Mouse (Mus musculus): ENCODE results near the gene Olfr1030. TPM values are rescaled to one million over a fixed set of nuclear protein-coding genes. Genes with fewer than 3 reads are reported as not detected.
A peak's percentile ranks its signal among the peaks of the same experiment; 100 is the strongest.
"Not testable (repeated sequence)": the region's sequence is repeated elsewhere in the genome, so short reads cannot be mapped to it uniquely, and the experiment has no call there.

The Olfr1030 gene
- polyA plus RNA-seq (2015; fragmentation: Nextera tagmentation; extraction: Ambion mirVana): not detected in 2 replicates

- no peak for TF ChIP-seq CTCF (IDR thresholded peaks at IDR 0.05; ENCODE audit: low read depth)
- no peak for TF ChIP-seq EP300 (optimal IDR thresholded peaks at IDR 0.05)
- Histone ChIP-seq H3K4me1 (replicated peaks; ENCODE audit: control insufficient read depth, insufficient read depth) (no peaks in the 10 kb centered on the region), H3K4me2 (replicated peaks; ENCODE audit: low read depth) (no peak within 1 kb of the TSS), H3K9ac (ENCODE audit: low read length) (no peak within 1 kb of the TSS), H3K9me3 (ENCODE audit: control insufficient read depth, low read length) (no peaks in the 10 kb centered on the region), H3K36me3 (ENCODE audit: control insufficient read depth, insufficient read depth, low read length) (no peaks in the 10 kb centered on the region), H3K4me3 (ENCODE audit: low read depth, low read length) (no peak within 1 kb of the TSS), H3K27ac (replicated peaks) (no peak within 1 kb of the TSS), H3K27me3 (ENCODE audit: control insufficient read depth, insufficient read depth, low read length) (no peaks in the 10 kb centered on the region)
- no peak for DNase-seq (ENCODE audit: low spot score)
- WGBS: 66% methylated on average over 1 of the region's 1 CpGs
- no peak for ATAC-seq (ENCODE audit: low FRiP score, low TSS enrichment)
These were observed at the start of gene Olfr1030 for GRCm38 (mm10) chr2:85978976-85979375. Gene Olfr1030 (plus strand): TSS chr2:85979276.

DNA sequence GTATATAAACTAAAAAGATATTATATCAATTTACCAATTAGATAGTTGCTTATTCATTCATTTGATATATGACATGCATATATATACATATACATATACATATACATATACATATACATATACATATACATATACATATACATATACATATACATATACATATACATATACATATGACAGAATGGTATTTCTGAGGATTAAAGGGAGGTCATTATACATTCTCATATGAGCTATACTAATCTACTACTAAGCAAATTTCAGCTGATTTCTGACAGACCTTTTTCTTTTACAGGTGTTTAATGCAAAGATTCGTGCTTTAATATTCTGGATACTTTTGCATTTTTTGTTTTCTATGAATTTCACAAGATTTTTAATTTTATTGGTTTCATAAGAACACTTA, 28.9 kb upstream of the Olfr1030 start, which contains the start of gene Olfr1028:
Gene Olfr1028, plus strand, starts transcription at position 301 of the 400 bp plus-strand sequence.
- Histone ChIP-seq H3K4me2 (replicated peaks; ENCODE audit: low read depth) (no peak within 1 kb of the TSS), H3K4me1 (replicated peaks; ENCODE audit: control insufficient read depth, insufficient read depth) (no peaks in the 10 kb centered on the region), H3K27me3 (ENCODE audit: control insufficient read depth, insufficient read depth, low read length) (no peaks in the 10 kb centered on the region), H3K36me3 (ENCODE audit: control insufficient read depth, insufficient read depth, low read length) (no peaks in the 10 kb centered on the region), H3K4me3 (ENCODE audit: low read depth, low read length) (no peak within 1 kb of the TSS), H3K27ac (replicated peaks) (no peak within 1 kb of the TSS), H3K9me3 (ENCODE audit: control insufficient read depth, low read length) (no peaks in the 10 kb centered on the region), H3K9ac (ENCODE audit: low read length) (no peak within 1 kb of the TSS)
- ATAC-seq (ENCODE audit: low FRiP score, low TSS enrichment): no peak
- 76% methylated on average over 1 of the region's 1 CpGs for WGBS
- DNase-seq (ENCODE audit: low spot score): no peak
- no peak for TF ChIP-seq CTCF (IDR thresholded peaks at IDR 0.05; ENCODE audit: low read depth)

DNA sequence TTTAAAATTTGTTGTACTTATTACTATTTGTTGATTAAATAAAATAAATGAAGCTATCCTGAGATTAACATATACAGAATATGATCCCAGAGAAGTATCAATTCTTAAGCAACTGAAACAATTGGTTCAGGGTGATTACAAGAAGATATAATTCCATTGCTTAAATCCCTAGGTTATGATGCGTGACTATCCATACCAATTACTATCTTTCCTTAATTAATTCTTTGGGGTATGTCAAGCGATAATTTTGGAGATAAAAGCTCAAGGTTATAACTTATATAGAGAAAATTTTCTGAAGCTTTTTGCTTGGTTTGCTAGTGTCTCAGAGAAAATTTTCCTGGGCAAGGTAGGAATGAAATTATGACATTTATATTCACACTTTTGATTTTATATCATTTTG, 5.5 kb upstream of the Olfr1030 start, which contains the start of gene Olfr1029:
Gene Olfr1029, plus strand, starts transcription at position 301 of the 400 bp plus-strand sequence.
- no peaks in the 10 kb centered on the region for H3K36me3 ChIP-seq (ENCODE audit: control insufficient read depth, insufficient read depth, low read length)
- ATAC-seq (ENCODE audit: low FRiP score, low TSS enrichment) (no peak), DNase-seq (ENCODE audit: low spot score) (no peak)
- no peak within 1 kb of the TSS for H3K4me3 ChIP-seq (ENCODE audit: low read depth, low read length)
- no peaks in the 10 kb centered on the region for H3K27me3 ChIP-seq (ENCODE audit: control insufficient read depth, insufficient read depth, low read length)
- H3K4me1 ChIP-seq (replicated peaks; ENCODE audit: control insufficient read depth, insufficient read depth): no peaks in the 10 kb centered on the region
- H3K27ac ChIP-seq (replicated peaks): no peak within 1 kb of the TSS
- WGBS: 81% methylated on average over 2 of the region's 2 CpGs
- H3K9me3 ChIP-seq (ENCODE audit: control insufficient read depth, low read length): no peaks in the 10 kb centered on the region
- no peak within 1 kb of the TSS for H3K9ac ChIP-seq (ENCODE audit: low read length)
- no peak within 1 kb of the TSS for H3K4me2 ChIP-seq (replicated peaks; ENCODE audit: low read depth)
- TF ChIP-seq EP300 (optimal IDR thresholded peaks at IDR 0.05): no peak
- no peak for TF ChIP-seq CTCF (IDR thresholded peaks at IDR 0.05; ENCODE audit: low read depth)

GRCm38 (mm10) chr2:85990004-85990403, 10.9 kb downstream of the Olfr1030 start, which contains the start of gene Olfr1031:
Gene Olfr1031 (plus strand): TSS chr2:85990304.
- Histone ChIP-seq H3K9me3 (ENCODE audit: control insufficient read depth, low read length) (no peaks in the 10 kb centered on the region), H3K4me1 (replicated peaks; ENCODE audit: control insufficient read depth, insufficient read depth) (no peaks in the 10 kb centered on the region), H3K27me3 (ENCODE audit: control insufficient read depth, insufficient read depth, low read length) (no peaks in the 10 kb centered on the region), H3K36me3 (ENCODE audit: control insufficient read depth, insufficient read depth, low read length) (no peaks in the 10 kb centered on the region), H3K27ac (replicated peaks) (no peak within 1 kb of the TSS), H3K4me2 (replicated peaks; ENCODE audit: low read depth) (no peak within 1 kb of the TSS), H3K4me3 (ENCODE audit: low read depth, low read length) (no peak within 1 kb of the TSS), H3K9ac (ENCODE audit: low read length) (no peak within 1 kb of the TSS)
- DNase-seq (ENCODE audit: low spot score) (no peak), ATAC-seq (ENCODE audit: low FRiP score, low TSS enrichment) (no peak)
- WGBS: 58% methylated on average over 3 of the region's 3 CpGs
- TF ChIP-seq EP300 (optimal IDR thresholded peaks at IDR 0.05) (no peak), CTCF (IDR thresholded peaks at IDR 0.05; ENCODE audit: low read depth) (no peak)

DNA sequence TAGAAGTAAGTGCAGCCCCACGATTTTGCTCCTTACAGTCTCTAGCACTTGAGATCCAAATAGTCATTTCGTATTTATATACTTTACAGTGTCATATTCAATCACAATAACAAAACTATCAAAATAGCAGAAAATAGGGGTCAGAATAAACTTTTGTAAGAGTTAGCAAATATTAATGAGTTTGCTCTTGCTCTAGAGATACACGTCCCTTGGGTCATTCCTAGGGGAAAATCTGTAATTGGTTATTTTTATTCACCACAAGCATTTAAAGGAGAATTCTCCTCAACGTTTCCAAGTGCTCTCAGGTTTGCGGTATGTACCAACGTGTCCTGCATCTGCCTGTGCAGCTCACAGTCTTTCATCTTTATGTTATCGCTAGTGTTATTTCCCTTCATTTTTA, 26.2 kb downstream of the Olfr1030 start, which contains the start of gene Olfr1032:
Gene Olfr1032, plus strand, starts transcription at position 301 of the 400 bp plus-strand sequence.
- no peaks in the 10 kb centered on the region for H3K9me3 ChIP-seq (ENCODE audit: control insufficient read depth, low read length)
- H3K36me3 ChIP-seq (ENCODE audit: control insufficient read depth, insufficient read depth, low read length): no peaks in the 10 kb centered on the region
- no peak within 1 kb of the TSS for H3K4me3 ChIP-seq (ENCODE audit: low read depth, low read length)
- no peak for ATAC-seq (ENCODE audit: low FRiP score, low TSS enrichment)
- H3K9ac ChIP-seq (ENCODE audit: low read length): no peak within 1 kb of the TSS
- H3K27ac ChIP-seq (replicated peaks): no peak within 1 kb of the TSS
- DNase-seq (ENCODE audit: low spot score): no peak
- no peaks in the 10 kb centered on the region for H3K4me1 ChIP-seq (replicated peaks; ENCODE audit: control insufficient read depth, insufficient read depth)
- TF ChIP-seq CTCF (IDR thresholded peaks at IDR 0.05; ENCODE audit: low read depth) (no peak), EP300 (optimal IDR thresholded peaks at IDR 0.05) (no peak)
- H3K4me2 ChIP-seq (replicated peaks; ENCODE audit: low read depth): no peak within 1 kb of the TSS
- H3K27me3 ChIP-seq (ENCODE audit: control insufficient read depth, insufficient read depth, low read length): no peaks in the 10 kb centered on the region
- 80% methylated on average over 7 of the region's 7 CpGs for WGBS

- not testable (repeated sequence) for ATAC-seq (ENCODE audit: low FRiP score, low TSS enrichment); H3K9ac ChIP-seq (ENCODE audit: low read length); H3K9me3 ChIP-seq (ENCODE audit: control insufficient read depth, low read length); H3K27ac ChIP-seq (replicated peaks); H3K4me1 ChIP-seq (replicated peaks; ENCODE audit: control insufficient read depth, insufficient read depth); H3K27me3 ChIP-seq (ENCODE audit: control insufficient read depth, insufficient read depth, low read length); H3K36me3 ChIP-seq (ENCODE audit: control insufficient read depth, insufficient read depth, low read length)
- DNase-seq (ENCODE audit: low spot score): peak; percentile 28
- Histone ChIP-seq H3K4me2 (replicated peaks; ENCODE audit: low read depth) (peak within 1 kb of the TSS; percentile 39), H3K4me3 (ENCODE audit: low read depth, low read length) (peak within 1 kb of the TSS; percentile 32)
- WGBS: 0% methylated on average over 10 of the region's 11 CpGs
These were observed 41.3 kb downstream of the Olfr1030 start, which contains the start of gene Olfr1033 for GRCm38 (mm10) chr2:86020406-86020805. Gene Olfr1033 (plus strand): TSS chr2:86020633.

DNA sequence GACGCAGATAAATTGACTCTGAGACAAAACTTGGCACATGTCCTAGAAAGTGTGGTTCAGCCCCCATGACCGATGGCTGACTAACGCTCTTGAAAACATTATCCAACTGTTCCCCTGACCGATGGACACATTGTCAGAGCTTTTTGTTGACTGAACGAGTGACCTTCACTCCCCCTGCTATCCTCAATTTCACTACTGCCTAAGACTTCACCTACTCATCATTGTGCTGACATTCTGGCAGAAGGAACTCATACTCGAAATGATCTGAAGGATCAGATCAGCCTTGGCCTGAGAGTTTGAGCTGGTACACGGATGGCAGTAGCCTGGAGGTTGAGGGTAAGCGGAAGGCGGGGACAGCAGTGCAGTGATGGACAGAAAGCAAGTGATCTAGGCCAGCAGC, 42.4 kb downstream of the Olfr1030 start:
- not testable (repeated sequence) for DNase-seq (ENCODE audit: low spot score); H3K4me2 ChIP-seq (replicated peaks; ENCODE audit: low read depth); H3K4me1 ChIP-seq (replicated peaks; ENCODE audit: control insufficient read depth, insufficient read depth); H3K9me3 ChIP-seq (ENCODE audit: control insufficient read depth, low read length); ATAC-seq (ENCODE audit: low FRiP score, low TSS enrichment); H3K27ac ChIP-seq (replicated peaks); H3K27me3 ChIP-seq (ENCODE audit: control insufficient read depth, insufficient read depth, low read length); H3K4me3 ChIP-seq (ENCODE audit: low read depth, low read length); H3K36me3 ChIP-seq (ENCODE audit: control insufficient read depth, insufficient read depth, low read length); H3K9ac ChIP-seq (ENCODE audit: low read length)
- WGBS: 42% methylated on average over 3 of the region's 9 CpGs
